Mouse (Mus musculus) stomach, embryonic 14.5 days (tissue): Measurements from ENCODE around the gene Tgm1. TPM values are rescaled to one million over a fixed set of nuclear protein-coding genes. Genes with fewer than 3 reads are reported as not detected.
A peak's percentile ranks its signal among the peaks of the same experiment; 100 is the strongest.

Experiments used
- ATAC-seq: fragments of 200-750 bp; cut with Nextera tagmentation; 2 replicates; pipeline ENCODE4 v1.8.0; 2017; ENCODE audit warnings: low read depth, moderate TSS enrichment; ENCODE audit not compliant: insufficient number of reproducible peaks, insufficient read depth, low FRiP score
- H3K27ac ChIP-seq: fragments of 300-500 bp; sonication (generic); 2 replicates; pipeline ENCODE4 v1.5.1; 2014; ENCODE audit warnings: mild to moderate bottlenecking, low read length, moderate library complexity, mixed read lengths
- H3K27me3 ChIP-seq: fragments of 300-500 bp; sonication (generic); 2 replicates; pipeline ENCODE4 v1.6.1; 2014; ENCODE audit warnings: low read length, control low read depth, mixed read lengths; ENCODE audit not compliant: control insufficient read depth, insufficient read depth
- H3K36me3 ChIP-seq: fragments of 300-500 bp; sonication (generic); 2 replicates; pipeline ENCODE4 v1.6.1; 2014; ENCODE audit warnings: mild to moderate bottlenecking, control low read depth, low read length, moderate library complexity, mixed read lengths; ENCODE audit not compliant: control insufficient read depth, insufficient read depth
- H3K4me1 ChIP-seq: fragments of 300-500 bp; sonication (generic); 2 replicates; pipeline ENCODE4 v1.6.1; 2014; ENCODE audit warnings: low read length, control low read depth, mixed read lengths; ENCODE audit not compliant: control insufficient read depth, insufficient read depth
- H3K4me2 ChIP-seq: fragments of 300-500 bp; sonication (generic); replicated peaks from 2 replicates; pipeline ENCODE4 v1.6.1; 2014; ENCODE audit warnings: low read depth, low read length, control low read depth
- H3K4me3 ChIP-seq: fragments of 300-500 bp; sonication (generic); 2 replicates; pipeline ENCODE4 v1.5.1; 2014; ENCODE audit warnings: low read depth, low read length, control low read depth
- H3K9ac ChIP-seq: fragments of 300-500 bp; sonication (generic); replicated peaks from 2 replicates; pipeline ENCODE4 v1.6.1; 2014; ENCODE audit warnings: low read depth, mild to moderate bottlenecking, control low read depth, low read length, moderate library complexity, mixed read lengths
- H3K9me3 ChIP-seq: fragments of 300-500 bp; sonication (generic); 2 replicates; pipeline ENCODE4 v1.6.1; 2016; ENCODE audit warnings: low read depth, low read length, control low read depth; ENCODE audit not compliant: control insufficient read depth
- WGBS: fragments of 180-500 bp; shearing (Covaris S2); extraction: QIAGEN DNeasy Blood & Tissue Kit; methylation state at CpG from one replicate; pipeline ENCODE4 v1.1.7; 2014; 5-methylcytosine and 5-hydroxymethylcytosine counted together
- polyA plus RNA-seq: library from polyadenylated mRNA; unstranded; fragments of >200 nt; fragmentation: Nextera tagmentation; extraction: Ambion mirVana; gene quantifications from 2 replicates; pipeline ENCODE4 v1.2.1, GENCODE M21; 2014

Gene Tgm1
- polyA plus RNA-seq, 1 experiment from 2014 or later = 21.3 TPM

DNA sequence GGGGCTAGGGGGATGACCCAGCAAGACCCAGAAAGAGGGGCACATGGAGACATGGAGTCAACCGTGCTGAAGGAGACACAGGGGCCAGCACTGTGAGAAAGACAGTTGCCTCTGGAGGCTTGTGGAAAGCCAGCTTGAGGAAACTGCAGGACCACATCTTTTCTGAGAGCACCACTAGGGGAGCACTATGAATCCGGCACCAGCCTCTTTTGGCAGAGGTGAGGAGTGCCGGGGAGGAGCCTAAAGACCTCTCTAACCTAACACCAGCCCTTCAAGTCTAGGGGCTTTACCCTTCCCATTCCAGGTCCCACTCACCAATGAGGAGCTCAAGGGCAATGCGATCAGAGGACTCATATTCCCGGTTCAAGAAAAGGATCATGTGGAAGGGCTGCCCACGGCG is 1.9 kb downstream of the Tgm1 start:
- no peaks in the 10 kb centered on the region for H3K9me3 ChIP-seq
- no peak overlapping the region for H3K9ac ChIP-seq
- no peak overlapping the region for H3K4me3 ChIP-seq
- no peak for ATAC-seq
- H3K4me2 ChIP-seq = 0 out of 2 replicates have a peak overlapping the region, but pooled peaks have one; percentile 7
- WGBS = 82% methylated on average over 7 of the region's 7 CpGs
- no peaks in the 10 kb centered on the region for H3K27me3 ChIP-seq
- H3K4me1 ChIP-seq = no peaks in the 10 kb centered on the region; the same call in 1 of the 2 replicates
- H3K36me3 ChIP-seq = 0 out of 2 replicates have a peak, but pooled peaks cover 4% of the 10 kb centered on the region
- H3K27ac ChIP-seq = peak overlapping the region; percentile 7; the same call in 1 of the 2 replicates

GRCm38 (mm10) chr14:55709509-55709908 is 4.2 kb downstream of the Tgm1 start:
- WGBS = 74% methylated on average over 4 of the region's 4 CpGs
- no peak overlapping the region for H3K4me3 ChIP-seq
- no peak for ATAC-seq
- H3K27ac ChIP-seq = no peak overlapping the region
- no peak overlapping the region for H3K9ac ChIP-seq
- no peaks in the 10 kb centered on the region; the same call in 1 of the 2 replicates for H3K4me1 ChIP-seq
- no peaks in the 10 kb centered on the region for H3K36me3 ChIP-seq
- H3K27me3 ChIP-seq = no peaks in the 10 kb centered on the region
- no peak overlapping the region for H3K4me2 ChIP-seq
- H3K9me3 ChIP-seq = no peaks in the 10 kb centered on the region

DNA sequence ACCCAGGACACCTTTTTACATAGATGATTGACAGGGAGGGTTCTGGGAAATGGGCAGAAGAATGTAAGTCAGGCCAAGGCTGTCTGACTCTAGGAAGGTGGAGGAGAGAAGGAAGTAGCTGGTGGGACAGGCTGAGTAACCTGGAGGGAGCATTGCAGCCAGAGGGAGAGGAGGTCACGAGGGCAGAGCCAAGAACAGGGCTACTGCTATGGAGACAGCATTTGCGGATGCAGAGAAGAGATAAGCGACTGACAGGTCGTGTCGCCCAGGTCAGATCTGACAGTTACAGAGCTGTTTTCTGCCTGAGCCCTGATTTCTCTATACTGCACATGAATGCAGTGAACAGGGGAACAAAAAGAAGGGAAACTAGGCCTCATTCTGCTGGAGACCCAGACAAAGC is 6.3 kb downstream of the Tgm1 start:
- no peak overlapping the region for H3K4me2 ChIP-seq
- no peak overlapping the region for H3K27ac ChIP-seq
- WGBS = 67% methylated on average over 5 of the region's 5 CpGs
- ATAC-seq = no peak
- no peaks in the 10 kb centered on the region for H3K9me3 ChIP-seq
- no peak overlapping the region for H3K9ac ChIP-seq
- no peaks in the 10 kb centered on the region for H3K36me3 ChIP-seq
- no peaks in the 10 kb centered on the region for H3K4me1 ChIP-seq
- H3K27me3 ChIP-seq = no peaks in the 10 kb centered on the region
- H3K4me3 ChIP-seq = no peak overlapping the region

GRCm38 (mm10) chr14:55706051-55706600 is 7.6 kb downstream of the Tgm1 start:
- no peaks in the 10 kb centered on the region for H3K27me3 ChIP-seq
- no peaks in the 10 kb centered on the region for H3K9me3 ChIP-seq
- no peak overlapping the region for H3K4me3 ChIP-seq
- no peak for ATAC-seq
- H3K4me1 ChIP-seq = no peaks in the 10 kb centered on the region
- H3K4me2 ChIP-seq = no peak overlapping the region
- WGBS = 86% methylated on average over 8 of the region's 8 CpGs
- H3K27ac ChIP-seq = no peak overlapping the region
- H3K36me3 ChIP-seq = no peaks in the 10 kb centered on the region
- no peak overlapping the region for H3K9ac ChIP-seq

DNA sequence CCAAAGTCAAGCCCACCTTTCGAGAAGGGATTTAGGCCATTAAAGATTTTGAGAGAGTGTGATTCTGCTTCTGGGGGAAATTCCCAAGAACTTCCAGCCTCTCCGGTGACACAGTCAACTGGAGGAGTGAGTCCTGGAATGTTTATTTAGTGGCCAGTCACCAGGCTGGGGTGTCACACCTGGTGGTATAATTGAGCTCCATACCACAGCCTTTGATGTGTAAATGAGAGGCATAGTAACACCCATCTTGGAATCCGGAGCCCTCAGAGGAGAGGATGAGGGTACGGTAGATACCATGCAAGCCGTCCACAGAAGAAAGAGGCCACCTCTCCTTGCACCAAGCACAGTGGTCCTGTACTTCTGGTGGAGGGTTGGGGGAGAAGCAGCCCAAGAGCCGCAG is 11.0 kb downstream of the Tgm1 start:
- H3K9ac ChIP-seq = no peak overlapping the region
- H3K27me3 ChIP-seq = no peaks in the 10 kb centered on the region
- no peak overlapping the region for H3K27ac ChIP-seq
- H3K9me3 ChIP-seq = no peaks in the 10 kb centered on the region
- H3K4me1 ChIP-seq = no peaks in the 10 kb centered on the region
- no peak overlapping the region for H3K4me2 ChIP-seq
- WGBS = 46% methylated on average over 6 of the region's 6 CpGs
- H3K36me3 ChIP-seq = no peaks in the 10 kb centered on the region
- H3K4me3 ChIP-seq = no peak overlapping the region
- no peak for ATAC-seq

DNA sequence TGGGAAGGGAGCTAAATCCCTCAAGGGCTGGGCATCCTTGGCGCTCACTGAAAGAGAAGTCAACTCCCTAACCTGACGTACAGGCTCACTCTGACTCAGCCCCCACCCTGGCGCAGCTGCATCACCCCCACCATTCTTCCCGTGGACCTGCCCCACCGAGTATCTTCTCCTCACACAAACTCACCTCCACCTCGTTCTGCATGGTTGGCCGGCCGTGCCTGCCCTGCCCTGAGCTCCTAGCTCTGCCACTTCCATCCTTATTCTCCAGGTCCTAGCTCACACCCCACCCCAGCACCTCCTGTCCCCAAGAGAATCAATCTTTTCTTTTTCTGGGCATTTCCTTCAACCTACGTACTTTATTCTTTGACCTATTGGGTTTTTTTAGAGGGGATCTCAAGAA is 12.6 kb downstream of the Tgm1 start:
- no peaks in the 10 kb centered on the region for H3K9me3 ChIP-seq
- no peak overlapping the region for H3K4me2 ChIP-seq
- no peaks in the 10 kb centered on the region for H3K36me3 ChIP-seq
- H3K4me3 ChIP-seq = no peak overlapping the region
- H3K27ac ChIP-seq = no peak overlapping the region
- WGBS = 67% methylated on average over 9 of the region's 9 CpGs
- H3K27me3 ChIP-seq = no peaks in the 10 kb centered on the region
- no peak overlapping the region for H3K9ac ChIP-seq
- no peak for ATAC-seq
- no peaks in the 10 kb centered on the region for H3K4me1 ChIP-seq

DNA sequence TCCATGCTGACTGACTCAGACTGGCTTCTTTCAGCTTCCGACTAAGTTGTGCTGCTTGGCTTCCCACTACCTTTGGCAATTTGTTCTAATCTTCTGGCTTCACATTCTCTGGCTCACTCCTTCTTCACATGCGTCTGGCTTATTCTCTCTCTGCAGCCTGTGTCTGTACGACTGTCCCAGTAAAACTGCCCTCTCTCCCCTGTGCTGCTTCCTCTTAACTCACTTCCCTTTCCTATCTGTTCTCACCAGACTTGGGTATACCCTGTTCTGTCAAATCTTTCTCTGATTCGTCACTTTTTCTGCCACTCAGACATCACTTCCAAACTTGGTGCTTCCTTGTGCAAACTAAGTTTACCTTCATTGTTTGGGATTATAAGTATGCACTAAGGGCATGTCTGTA is 16.5 kb downstream of the Tgm1 start:
- WGBS = 80% methylated on average over 4 of the region's 4 CpGs

DNA sequence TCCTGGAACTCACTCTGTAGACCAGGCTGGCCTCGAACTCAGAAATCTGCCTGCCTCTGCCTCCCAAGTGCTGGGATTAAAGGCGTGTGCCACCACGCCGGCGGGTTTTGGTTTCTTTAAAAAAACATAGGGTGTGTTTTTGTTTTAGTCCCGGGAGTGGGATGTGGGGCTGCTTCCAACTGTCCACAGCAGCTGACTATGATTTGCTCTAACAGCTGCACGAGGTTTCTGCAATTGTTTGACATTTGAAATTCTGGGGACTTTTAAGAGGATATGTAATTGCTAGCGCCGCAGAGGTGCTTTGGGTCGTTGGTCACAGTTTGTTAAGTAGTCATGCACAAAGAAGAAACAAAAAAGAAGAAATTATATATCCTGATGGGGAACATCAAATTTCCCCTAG is 24.3 kb downstream of the Tgm1 start:
- Histone ChIP-seq H3K4me1 (no peaks in the 10 kb centered on the region), H3K27ac (no peak overlapping the region), H3K27me3 (no peaks in the 10 kb centered on the region), H3K4me2 (no peak overlapping the region), H3K9ac (no peak overlapping the region), H3K9me3 (no peaks in the 10 kb centered on the region), H3K36me3 (no peaks in the 10 kb centered on the region), H3K4me3 (no peak overlapping the region)
- ATAC-seq = no peak
- WGBS = 66% methylated on average over 10 of the region's 10 CpGs

More for the DNA sequence above, 16.5 kb downstream of the Tgm1 start:
- no peak overlapping the region for H3K27ac ChIP-seq
- no peak overlapping the region for H3K9ac ChIP-seq
- H3K4me3 ChIP-seq = no peak overlapping the region
- no peak overlapping the region for H3K4me2 ChIP-seq
- H3K36me3 ChIP-seq = no peaks in the 10 kb centered on the region
- H3K9me3 ChIP-seq = no peaks in the 10 kb centered on the region
- H3K27me3 ChIP-seq = no peaks in the 10 kb centered on the region
- no peak for ATAC-seq
- H3K4me1 ChIP-seq = no peaks in the 10 kb centered on the region

DNA sequence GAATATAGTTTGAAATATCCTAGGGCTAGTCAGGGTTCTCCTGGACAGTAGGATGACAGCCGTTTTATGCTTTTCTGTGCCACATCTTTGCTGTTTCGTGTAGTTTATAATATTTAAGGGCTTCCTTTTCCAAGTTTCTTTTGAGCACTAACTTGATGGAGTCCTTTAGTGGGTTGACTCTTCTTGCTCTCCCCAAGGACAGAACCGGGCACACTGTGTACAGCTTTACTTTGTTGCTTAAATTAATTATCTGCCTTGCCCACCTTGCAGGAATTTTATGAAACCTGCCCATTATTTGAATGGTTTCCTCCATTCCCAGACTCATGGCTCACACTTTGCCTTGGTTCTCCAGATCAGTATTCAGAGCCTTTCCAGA is 31.6 kb downstream of the Tgm1 start:
- no peaks in the 10 kb centered on the region for H3K27me3 ChIP-seq
- peak overlapping the region; percentile 83 for H3K4me3 ChIP-seq
- 14% methylated on average over 3 of the region's 3 CpGs for WGBS
- H3K36me3 ChIP-seq = peaks cover 31% of the 10 kb centered on the region
- H3K9me3 ChIP-seq = no peaks in the 10 kb centered on the region
- H3K9ac ChIP-seq = no peak overlapping the region; the same call in 1 of the 2 replicates
- H3K4me2 ChIP-seq = peak overlapping the region; percentile 62
- ATAC-seq = peak; percentile 17; the same call in 1 of the 2 replicates
- peak overlapping the region; percentile 83 for H3K27ac ChIP-seq
- H3K4me1 ChIP-seq = 0 out of 2 replicates have a peak, but pooled peaks cover 7% of the 10 kb centered on the region
